Mouse (Mus musculus): ENCODE measurements around the gene Homer2.

Gene Homer2

GRCm38 (mm10) chr7:81557985-81558360 is 149.4 kb downstream of the Homer2 start:
- no peak for DNase-seq

GRCm38 (mm10) chr7:81557252-81557984 is 149.9 kb downstream of the Homer2 start:
- no peak for DNase-seq

DNA sequence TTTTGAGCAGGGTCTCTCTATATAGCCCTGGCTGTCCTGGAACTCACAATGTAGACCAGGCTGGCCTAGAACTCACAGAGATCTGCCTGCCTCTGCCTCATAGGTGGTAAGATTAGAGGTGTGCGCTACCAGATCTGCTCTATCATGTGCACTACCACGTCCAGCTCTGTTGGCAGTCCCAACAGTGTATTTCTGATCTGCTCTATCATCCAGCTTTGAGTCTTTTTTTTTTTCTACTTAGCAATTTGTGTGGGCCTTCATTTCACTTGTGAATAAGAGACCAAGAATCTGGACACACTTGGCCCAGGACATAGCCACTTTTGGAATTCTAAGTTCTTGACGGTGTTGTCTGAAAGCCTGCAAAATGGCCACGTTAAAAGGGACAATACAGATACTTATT is 150.5 kb downstream of the Homer2 start:
- no peak for DNase-seq

DNA sequence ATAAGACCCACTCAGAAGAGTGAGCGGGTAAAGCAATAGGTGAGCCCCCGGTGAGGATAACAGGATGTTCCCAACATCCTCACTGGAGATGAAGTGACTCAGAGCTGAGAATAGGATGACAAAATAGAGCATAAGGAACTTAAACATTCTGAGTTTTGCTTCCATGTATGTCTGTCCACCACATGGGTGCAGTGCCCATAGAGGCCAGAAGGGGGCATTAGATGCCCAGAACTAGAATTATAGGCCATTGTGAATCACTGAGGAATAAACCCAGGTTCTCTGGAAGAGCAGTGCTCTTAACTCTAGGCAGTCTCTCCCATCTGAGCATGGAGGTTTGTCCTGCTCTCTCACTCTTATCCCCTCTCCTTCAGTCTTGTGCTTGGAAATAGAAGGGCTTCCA is 153.0 kb downstream of the Homer2 start:
- no peak for DNase-seq

- no peak for DNase-seq
Observed at GRCm38 (mm10) chr7:81553589-81553988, 153.7 kb downstream of the Homer2 start.
